Comparison of ENCODE assay signal across 23 mouse cellular contexts in the genomic region with DNA sequence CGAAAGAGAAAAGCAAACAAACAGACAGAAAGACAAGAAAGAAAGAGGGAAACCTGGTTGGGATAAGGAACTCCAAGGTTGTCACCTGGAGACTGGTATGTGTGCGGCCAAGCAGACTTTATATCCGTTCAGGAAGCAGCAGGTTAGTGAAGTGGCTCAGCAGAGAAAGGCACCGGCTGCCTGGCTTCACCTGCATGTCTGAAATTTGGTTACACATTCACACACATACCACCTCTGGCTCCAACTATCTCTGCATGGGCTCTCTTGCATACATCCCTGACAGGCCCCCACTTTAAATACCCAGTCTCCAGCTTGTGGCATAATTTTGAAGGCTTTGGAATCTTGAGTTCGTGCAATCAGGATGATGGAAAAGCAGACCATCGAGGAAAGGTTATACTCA. TPM values are rescaled to one million over a fixed set of nuclear protein-coding genes. Genes with fewer than 3 reads are reported as not detected.
A peak's percentile ranks its signal among the peaks of the same experiment; 100 is the strongest.
DNase-seq lines count a peak whose midpoint lies in the region; ATAC-seq and TF ChIP-seq lines count a peak whose summit lies in the region.
"Had no signal": no experiment of that assay in that cellular context is flagged by ENCODE, and none has a peak within 500 bp of the region (broad histone marks: within the 10 kb centered on the region; RNA-seq: fewer than 3 reads in every experiment).

No protein-coding gene starts in this region.

- no peak overlapping the region for H3K4me3 ChIP-seq in kidney, embryonic 15.5 days (replicated peaks)
- H3K4me3 ChIP-seq in kidney, postnatal 0 days (replicated peaks; ENCODE audit: low read depth, low read length) = no peak overlapping the region
- H3K4me3 ChIP-seq: embryonic facial prominence, embryonic 10.5 days; embryonic facial prominence, embryonic 12.5 days; forebrain, embryonic 13.5 days; forebrain, embryonic 15.5 days had no signal

- CTCF ChIA-PET in Patski (lab: Charles Lee) = interaction anchor here (1.5 kb wide), 1 partner anchor 112 kb away, joined by 3 read pairs; no protein-coding TSS in a partner anchor

- 65% methylated on average over 6 of the region's 6 CpGs for WGBS in kidney, embryonic 15.5 days
- WGBS in kidney, postnatal 0 days = 51% methylated on average over 6 of the region's 6 CpGs

- no peak overlapping the region for H3K9ac ChIP-seq in kidney, embryonic 15.5 days
- no peak overlapping the region for H3K9ac ChIP-seq in kidney, postnatal 0 days (ENCODE audit: low read depth, low read length)
- H3K9ac ChIP-seq: embryonic facial prominence, embryonic 12.5 days; forebrain, embryonic 13.5 days; forebrain, embryonic 15.5 days had no signal

- peak; percentile 66 for ATAC-seq in kidney, embryonic 15.5 days (replicated peaks; ENCODE audit: low FRiP score)
- ATAC-seq in kidney, postnatal 0 days (replicated peaks; ENCODE audit: low FRiP score, low read depth) = no peak
- ATAC-seq in Patski = peak; percentile 13
- ATAC-seq: activated CD4-positive, CD25-positive, alpha-beta regulatory T cell, adult 4 months; forebrain, embryonic 13.5 days; forebrain, embryonic 15.5 days had no signal

- TF ChIP-seq CTCF in kidney, postnatal 0 days (IDR thresholded peaks at IDR 0.05; ENCODE audit: low read depth) = no peak
- TF ChIP-seq CTCF in Patski (IDR thresholded peaks at IDR 0.05) = no peak

- in situ Hi-C loops in Patski (cut with MboI; ENCODE audit: low pct_unique_long_range_greater_than_20kb) = no loop called here

- no peaks in the 10 kb centered on the region for H3K36me3 ChIP-seq in kidney, embryonic 15.5 days
- H3K36me3 ChIP-seq in kidney, postnatal 0 days (ENCODE audit: insufficient read depth, low read length) = no peaks in the 10 kb centered on the region
- H3K36me3 ChIP-seq: embryonic facial prominence, embryonic 10.5 days; embryonic facial prominence, embryonic 12.5 days; forebrain, embryonic 15.5 days had no signal

- DNase-seq in kidney, adult 9 months = no peak
- no peak for DNase-seq in kidney, postnatal 0 days (ENCODE audit: low spot score)
- DNase-seq in kidney, adult 11 months = no peak
- no peak for DNase-seq in Patski (ENCODE audit: low read depth, low spot score)
- DNase-seq in spleen, postnatal 10 days (ENCODE audit: low spot score in 2 of 2) = no peak
- DNase-seq: adrenal gland, adult 8-10 months; adrenal gland, postnatal 14 days; adrenal gland, postnatal 36 days; cerebellum, adult 11-12 months; cerebellum, adult 2 months; cerebellum, adult 9-10 months; cerebellum, postnatal 10 days; cerebellum, postnatal 25 days had no signal

- no peaks in the 10 kb centered on the region for H3K9me3 ChIP-seq in kidney, embryonic 15.5 days (replicated peaks)
- no peaks in the 10 kb centered on the region for H3K9me3 ChIP-seq in kidney, postnatal 0 days (replicated peaks; ENCODE audit: low read length)
- H3K9me3 ChIP-seq: embryonic facial prominence, embryonic 10.5 days; embryonic facial prominence, embryonic 12.5 days; forebrain, embryonic 13.5 days; forebrain, embryonic 15.5 days had no signal

- POLR2A ChIA-PET in Patski (lab: Charles Lee) = interaction anchor here (0.6 kb wide), 1 partner anchor 755 kb away, joined by 6 read pairs; no protein-coding TSS in a partner anchor

- no peaks in the 10 kb centered on the region for H3K27me3 ChIP-seq in kidney, embryonic 15.5 days
- no peaks in the 10 kb centered on the region for H3K27me3 ChIP-seq in kidney, postnatal 0 days (ENCODE audit: insufficient read depth, low read length)
- H3K27me3 ChIP-seq in Patski = no peaks in the 10 kb centered on the region
- H3K27me3 ChIP-seq: embryonic facial prominence, embryonic 12.5 days; forebrain, embryonic 13.5 days; forebrain, embryonic 15.5 days had no signal

- H3K27ac ChIP-seq in kidney, embryonic 15.5 days = no peak overlapping the region
- no peak overlapping the region for H3K27ac ChIP-seq in kidney, postnatal 0 days
- H3K27ac ChIP-seq: embryonic facial prominence, embryonic 10.5 days; embryonic facial prominence, embryonic 12.5 days; forebrain, embryonic 13.5 days; forebrain, embryonic 15.5 days had no signal

- H3K4me1 ChIP-seq in kidney, embryonic 15.5 days = peaks cover 12% of the 10 kb centered on the region; the same call in 1 of the 2 replicates
- no peaks in the 10 kb centered on the region for H3K4me1 ChIP-seq in kidney, postnatal 0 days (replicated peaks; ENCODE audit: insufficient read depth, low read length)
- H3K4me1 ChIP-seq: embryonic facial prominence, embryonic 10.5 days; embryonic facial prominence, embryonic 12.5 days had no signal

- no peak overlapping the region for H3K4me2 ChIP-seq in kidney, embryonic 15.5 days
- peak overlapping the region; percentile 21 for H3K4me2 ChIP-seq in kidney, postnatal 0 days (ENCODE audit: low read length)
- H3K4me2 ChIP-seq: embryonic facial prominence, embryonic 12.5 days; forebrain, embryonic 13.5 days; forebrain, embryonic 15.5 days had no signal

RNA-seq across cellular contexts. Expression of a gene that starts 4.5 kb away (rescaled TPM):
- polyA plus RNA-seq in kidney, embryonic 15.5 days (2015; fragmentation: Nextera tagmentation; extraction: Ambion mirVana) = not detected in 2 replicates
- 0.36 TPM in 1 of 2 replicates, not detected in the other for polyA plus RNA-seq in kidney, postnatal 0 days (2015; fragmentation: Nextera tagmentation; extraction: Ambion mirVana)
- 0.27 TPM for polyA plus RNA-seq in Patski (2021)
- polyA plus RNA-seq: activated CD4-positive, CD25-positive, alpha-beta regulatory T cell, adult 4 months; C2C12; cerebellum, adult 2 months; cortical plate, adult 2 months; embryonic facial prominence, embryonic 10.5 days; embryonic facial prominence, embryonic 12.5 days; embryonic facial prominence, embryonic 14.5 days; forebrain, embryonic 11.5 days; forebrain, embryonic 13.5 days; forebrain, embryonic 15.5 days had no signal

RNA-seq across cellular contexts. Expression of a gene that starts 19.0 kb away (rescaled TPM):
- 7.0 and 8.2 TPM in 2 replicates for polyA plus RNA-seq in kidney, embryonic 15.5 days (2015; fragmentation: Nextera tagmentation; extraction: Ambion mirVana)
- 3.8 and 4.6 TPM in 2 replicates for polyA plus RNA-seq in kidney, postnatal 0 days (2015; fragmentation: Nextera tagmentation; extraction: Ambion mirVana)
- 1.8 TPM for polyA plus RNA-seq in Patski (2021)
- polyA plus RNA-seq: activated CD4-positive, CD25-positive, alpha-beta regulatory T cell, adult 4 months had no signal
